Comparison of ENCODE assay signal across 1 mouse cellular context in the genomic region with DNA sequence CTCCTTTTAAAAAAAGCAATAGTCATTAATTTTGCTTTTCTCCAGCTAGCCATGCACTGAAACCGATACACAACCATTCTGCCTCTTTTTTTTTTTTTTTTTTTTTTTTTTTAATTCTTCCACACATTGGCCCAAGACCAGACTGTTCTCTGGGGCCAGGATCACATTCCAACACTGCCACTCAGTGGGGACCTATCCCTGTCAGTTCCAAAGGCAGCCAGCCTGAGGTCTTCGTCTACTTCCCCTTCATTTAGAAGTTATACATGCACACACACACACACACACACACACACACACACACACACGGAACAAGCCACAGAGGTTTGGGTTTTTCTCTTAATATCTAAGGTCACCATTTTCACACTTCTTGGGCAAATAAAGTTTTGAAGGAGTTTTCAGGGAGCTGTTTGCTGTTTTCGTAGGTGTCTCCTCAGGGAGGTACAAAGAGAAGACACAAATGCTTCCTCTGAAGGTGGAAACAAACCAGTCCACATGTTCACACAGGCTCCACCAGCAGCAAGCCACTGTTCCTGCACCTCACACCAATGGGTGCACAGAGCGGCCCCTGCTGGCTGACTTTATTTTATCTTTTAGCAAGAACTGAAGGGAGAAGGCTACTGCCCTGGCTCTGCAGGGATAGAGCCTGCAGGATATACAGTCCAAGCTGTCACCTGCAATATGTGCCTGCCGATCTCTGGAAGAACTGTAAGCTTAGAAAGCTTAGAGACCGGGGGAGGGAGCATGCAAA.
TF ChIP-seq lines count a peak whose summit lies in the region.

No protein-coding gene starts in this region.

TF ChIP-seq in CH12.LX, 34 proteins besides CTCF, POLR2A, EP300 and RAD21 (continued from another document):
- TF ChIP-seq TBP (conservative IDR thresholded peaks at IDR 0.05; ENCODE audit: low read depth, low read length) (no peak), ZNF384 (IDR thresholded peaks at IDR 0.05; ENCODE audit: low read depth, low read length) (peak; percentile 77)
TF ChIP-seq in CH12.LX: peak in this region for 9.
